Mouse (Mus musculus) ES-Bruce4 (cell line): ENCODE results near the gene Ankra2.

Experiments
- CTCF ChIP-seq: IDR thresholded peaks from one replicate; pipeline ENCODE4 v1.8.1; 2011; ENCODE audit warnings: low read depth, low read length
- POLR2A ChIP-seq: IDR thresholded peaks from one replicate; pipeline ENCODE4 v1.8.1; 2011; ENCODE audit warnings: low read length; ENCODE audit not compliant: insufficient read depth

DNA sequence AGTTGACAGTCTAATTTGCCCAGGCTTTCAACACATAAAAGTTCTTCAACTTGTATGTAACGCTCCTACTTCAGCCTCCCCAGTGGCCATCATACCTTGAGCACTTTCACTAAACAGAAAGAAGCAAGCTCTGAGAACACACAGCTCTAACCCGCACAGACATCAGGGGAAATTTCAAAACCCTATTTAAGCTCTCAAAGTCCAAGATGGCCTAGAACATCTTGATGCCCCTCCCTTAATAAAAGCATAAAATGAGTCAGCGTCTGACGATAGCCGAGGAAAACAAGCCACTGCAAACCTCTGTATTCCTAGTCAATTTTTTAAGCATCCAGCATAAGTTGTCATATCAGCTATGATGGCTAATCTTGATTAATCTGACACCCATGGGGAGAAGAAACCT is 48.7 kb downstream of the Ankra2 start:
- no peak for TF ChIP-seq CTCF
- no peak for TF ChIP-seq POLR2A
